28 mouse cellular contexts compared by ENCODE assay signal in the genomic region with DNA sequence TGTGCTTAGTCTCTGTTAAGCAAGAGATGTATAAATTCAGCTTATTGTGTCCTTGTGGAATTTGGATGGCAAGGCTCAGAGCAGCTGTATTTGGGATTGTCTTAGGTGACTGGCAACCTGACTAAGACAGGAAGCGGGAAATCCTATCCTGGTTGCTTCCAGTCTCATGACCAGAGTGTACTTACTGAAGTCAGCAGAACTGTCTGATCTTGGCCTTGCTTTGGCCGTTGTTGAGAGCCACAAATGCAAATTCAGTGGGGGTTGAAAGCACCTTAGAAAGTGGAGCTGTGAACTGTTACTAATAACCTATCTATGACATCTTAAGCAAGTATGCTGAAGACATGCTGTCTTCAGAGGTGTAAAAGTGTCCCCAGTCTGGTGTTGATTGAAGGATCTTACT.
"Had no signal": no experiment of that assay in that cellular context is flagged by ENCODE, and none has a peak within 500 bp of the region (broad histone marks: within the 10 kb centered on the region; RNA-seq: fewer than 3 reads in every experiment).

No protein-coding gene starts in this region.

- DNase-seq: cerebellum, adult 8-10 months; cerebellum, adult 9-10 months; cerebellum, adult 9-11 months; cerebellum, postnatal 10 days; cerebellum, postnatal 14 days; cerebellum, postnatal 25 days; cerebellum, postnatal 36 days; embryo, embryonic 11 days; forebrain, postnatal 0 days; gastrocnemius, adult 2 months; gastrocnemius, postnatal 10 days; gastrocnemius, postnatal 14 days; gastrocnemius, postnatal 25 days; gastrocnemius, postnatal 36 days; heart, adult 11 months; heart, adult 18-20 months; heart, adult 2 months had no signal

- H3K27ac ChIP-seq: embryonic facial prominence, embryonic 10.5 days; embryonic facial prominence, embryonic 12.5 days; embryonic facial prominence, embryonic 13.5 days; embryonic facial prominence, embryonic 15.5 days; forebrain, embryonic 10.5 days; forebrain, embryonic 12.5 days; forebrain, embryonic 13.5 days; forebrain, embryonic 15.5 days; gastrocnemius, adult 2 months; heart, adult 2 months had no signal

- ATAC-seq: forebrain, embryonic 13.5 days; forebrain, embryonic 14.5 days; forebrain, embryonic 15.5 days; forebrain, embryonic 16.5 days; forebrain, postnatal 0 days had no signal

- H3K4me1 ChIP-seq: embryonic facial prominence, embryonic 12.5 days; forebrain, embryonic 10.5 days; forebrain, embryonic 12.5 days; forebrain, embryonic 13.5 days; forebrain, embryonic 15.5 days had no signal

- H3K4me3 ChIP-seq: embryonic facial prominence, embryonic 10.5 days; embryonic facial prominence, embryonic 12.5 days; embryonic facial prominence, embryonic 13.5 days; embryonic facial prominence, embryonic 15.5 days; erythroblast, embryonic 14.5 days; forebrain, embryonic 10.5 days; forebrain, embryonic 12.5 days; forebrain, embryonic 13.5 days; forebrain, embryonic 15.5 days; gastrocnemius, adult 2 months; heart, adult 2 months had no signal

- H3K9ac ChIP-seq: embryonic facial prominence, embryonic 12.5 days; embryonic facial prominence, embryonic 13.5 days; embryonic facial prominence, embryonic 15.5 days; forebrain, embryonic 12.5 days; forebrain, embryonic 13.5 days; forebrain, embryonic 15.5 days; forebrain, postnatal 0 days had no signal

- H3K36me3 ChIP-seq: embryonic facial prominence, embryonic 12.5 days; forebrain, embryonic 12.5 days had no signal

- H3K4me2 ChIP-seq: embryonic facial prominence, embryonic 12.5 days; embryonic facial prominence, embryonic 13.5 days; embryonic facial prominence, embryonic 15.5 days; forebrain, embryonic 12.5 days; forebrain, embryonic 13.5 days; forebrain, embryonic 15.5 days had no signal

- H3K27me3 ChIP-seq: embryonic facial prominence, embryonic 12.5 days; embryonic facial prominence, embryonic 13.5 days; embryonic facial prominence, embryonic 15.5 days; forebrain, embryonic 12.5 days; forebrain, embryonic 13.5 days; forebrain, embryonic 15.5 days had no signal

- H3K9me3 ChIP-seq: embryonic facial prominence, embryonic 12.5 days; embryonic facial prominence, embryonic 13.5 days; embryonic facial prominence, embryonic 15.5 days; forebrain, embryonic 10.5 days; forebrain, embryonic 12.5 days; forebrain, embryonic 13.5 days; forebrain, embryonic 15.5 days had no signal
